Mouse (Mus musculus): ENCODE data around the gene Rnf138rt1. TPM values are rescaled to one million over a fixed set of nuclear protein-coding genes. Genes with fewer than 3 reads are reported as not detected.

Gene Rnf138rt1
- polyA plus RNA-seq, 2 experiments: 0.15 to 0.19 TPM

DNA sequence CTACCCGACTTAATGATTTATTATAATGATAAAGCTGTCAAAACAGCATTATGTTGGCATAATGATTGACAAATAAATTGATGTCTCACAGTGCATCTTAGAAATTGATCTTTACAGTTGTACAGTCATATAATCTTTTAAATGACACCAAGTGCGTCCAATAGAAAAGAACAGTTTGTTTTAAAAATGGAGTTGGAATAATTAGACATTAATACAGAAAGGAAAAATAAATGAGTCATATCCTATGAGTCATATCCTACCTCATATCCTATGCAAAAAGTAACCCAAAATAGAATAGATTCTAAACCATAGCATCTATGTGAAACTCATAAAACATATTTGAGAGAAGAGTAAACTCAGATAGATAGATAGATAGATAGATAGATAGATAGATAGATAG lies 40.5 kb downstream of the Rnf138rt1 start:
- no peak for DNase-seq (ENCODE audit: low read depth in 3 of 3, low spot score in 3 of 3)
- Histone ChIP-seq H3K27ac (no peak overlapping the region), H3K4me1 (replicated peaks; ENCODE audit: control insufficient read depth in 2 of 2, insufficient read depth in 2 of 2, low read length in 1 of 2) (no peaks in the 10 kb centered on the region), H3K4me2 (ENCODE audit: low read depth) (no peak overlapping the region), H3K9ac (replicated peaks) (no peak overlapping the region), H3K4me3 (ENCODE audit: insufficient read depth in 1 of 2, low read depth in 2 of 2, low read length in 2 of 2) (no peak overlapping the region), H3K27me3 (ENCODE audit: control insufficient read depth, insufficient read depth, low read length) (no peaks in the 10 kb centered on the region), H3K9me3 (ENCODE audit: control insufficient read depth, low read length) (no peaks in the 10 kb centered on the region), H3K36me3 (replicated peaks; ENCODE audit: control insufficient read depth, insufficient read depth, low read depth) (no peaks in the 10 kb centered on the region)
- no peak for TF ChIP-seq CTCF (IDR thresholded peaks at IDR 0.05; ENCODE audit: low read depth)
- TF ChIP-seq EP300 (IDR thresholded peaks at IDR 0.05; ENCODE audit: low read depth): no peak
- WGBS (ENCODE audit: insufficient replicate concordance): 35% methylated on average over 2 of the region's 2 CpGs
- ATAC-seq (ENCODE audit: insufficient read depth): no peak

Other genes starting within 250 kb of the Rnf138rt1 start
- gene Grpr, start 211.7 kb downstream of the Rnf138rt1 start, polyA plus RNA-seq (2012; rRNA removed): 0.01 TPM in 1 of 2 replicates, not detected in the other
- not detected in 2 replicates for gene Grpr, start 211.7 kb downstream of the Rnf138rt1 start, polyA plus RNA-seq (2014; fragmentation: Nextera tagmentation; extraction: Ambion mirVana)
- gene Ap1s2, start 147.7 kb upstream of the Rnf138rt1 start, polyA plus RNA-seq (2012; rRNA removed): 1.2 and 2.0 TPM in 2 replicates
- gene Ap1s2, start 147.7 kb upstream of the Rnf138rt1 start, polyA plus RNA-seq (2014; fragmentation: Nextera tagmentation; extraction: Ambion mirVana): 3.3 and 5.4 TPM in 2 replicates
- gene Zrsr2, start 197.3 kb upstream of the Rnf138rt1 start, polyA plus RNA-seq (2012; rRNA removed): 5.1 and 10.4 TPM in 2 replicates
- 8.7 and 9.6 TPM in 2 replicates for gene Zrsr2, start 197.3 kb upstream of the Rnf138rt1 start, polyA plus RNA-seq (2014; fragmentation: Nextera tagmentation; extraction: Ambion mirVana)